Comparison of ENCODE assay signal across 30 mouse cellular contexts in genomic region chr12:31217232-31217631, GRCm38 (mm10). TPM values are rescaled to one million over a fixed set of nuclear protein-coding genes. Genes with fewer than 3 reads are reported as not detected.
"Had no signal": no experiment of that assay in that cellular context is flagged by ENCODE, and none has a peak within 500 bp of the region (broad histone marks: within the 10 kb centered on the region; RNA-seq: fewer than 3 reads in every experiment).

No protein-coding gene starts in this region.

- H3K4me2 ChIP-seq: limb, embryonic 12.5 days; limb, embryonic 15.5 days; liver, embryonic 11.5 days; lung, embryonic 14.5 days; midbrain, embryonic 11.5 days; neural tube, embryonic 12.5 days; neural tube, embryonic 15.5 days had no signal

- H3K27ac ChIP-seq: limb, embryonic 12.5 days; liver, embryonic 14.5 days; macrophage; neural tube, embryonic 12.5 days; neural tube, embryonic 15.5 days; stomach, postnatal 0 days had no signal

- ATAC-seq: liver, postnatal 0 days; lung, postnatal 0 days had no signal

- H3K9ac ChIP-seq: limb, embryonic 12.5 days; limb, embryonic 15.5 days; liver, embryonic 14.5 days; liver, postnatal 0 days; lung, embryonic 14.5 days; neural tube, embryonic 12.5 days; neural tube, embryonic 15.5 days had no signal

- H3K27me3 ChIP-seq: limb, embryonic 12.5 days; limb, embryonic 15.5 days; megakaryocyte, embryonic 14.5 days; neural tube, embryonic 12.5 days; neural tube, embryonic 15.5 days had no signal

- H3K9me3 ChIP-seq: limb, embryonic 12.5 days; limb, embryonic 15.5 days; megakaryocyte, embryonic 14.5 days; neural tube, embryonic 12.5 days; neural tube, embryonic 15.5 days had no signal

- DNase-seq: kidney, adult 11 months; kidney, adult 9 months; kidney, postnatal 14 days; left cerebral cortex, postnatal 4 days; liver, postnatal 0 days; lung, embryonic 14.5 days; midbrain, embryonic 14.5 days; right cerebral cortex, adult 18-20 months; right cerebral cortex, postnatal 14 days; right cerebral cortex, postnatal 4 days; thymus, adult 2 months; thymus, postnatal 14 days; thymus, postnatal 4 days had no signal

- H3K4me3 ChIP-seq: limb, embryonic 12.5 days; limb, embryonic 15.5 days; megakaryocyte, embryonic 14.5 days; neural tube, embryonic 12.5 days; neural tube, embryonic 15.5 days had no signal

- H3K36me3 ChIP-seq: limb, embryonic 12.5 days; limb, embryonic 15.5 days; neural tube, embryonic 12.5 days; neural tube, embryonic 15.5 days had no signal

- H3K4me1 ChIP-seq: megakaryocyte, embryonic 14.5 days; neural tube, embryonic 12.5 days had no signal

RNA-seq across cellular contexts. Expression of gene Gm6993, which starts 23.3 kb away (rescaled TPM):
- total RNA-seq: layer of hippocampus, adult 18-20 months; layer of hippocampus, postnatal 14 days; left cerebral cortex, adult 8-10 months; left cerebral cortex, postnatal 14 days; left cerebral cortex, postnatal 4 days; midbrain, postnatal 0 days had no signal
- polyA plus RNA-seq: limb, embryonic 12.5 days; limb, embryonic 15.5 days; liver, embryonic 11.5 days; liver, embryonic 14.5 days; liver, postnatal 0 days; lung, embryonic 14.5 days; lung, postnatal 0 days; macrophage; midbrain, embryonic 11.5 days; midbrain, embryonic 14.5 days; midbrain, postnatal 0 days; neural tube, embryonic 12.5 days; neural tube, embryonic 15.5 days; stomach, embryonic 14.5 days; stomach, postnatal 0 days; thymus, adult 2 months had no signal
